Mouse (Mus musculus) heart, postnatal 0 days (tissue): Measurements from ENCODE around the gene Dnah9.

Experiments used
- CTCF ChIP-seq: IDR thresholded peaks from 2 replicates; pipeline ENCODE4 v1.5.1; 2016; ENCODE audit warnings: antibody characterized with exemption, control low read depth, low read depth
- EP300 ChIP-seq: IDR thresholded peaks from 2 replicates; pipeline ENCODE4 v1.6.1; 2016; ENCODE audit warnings: antibody characterized with exemption, low read depth

DNA sequence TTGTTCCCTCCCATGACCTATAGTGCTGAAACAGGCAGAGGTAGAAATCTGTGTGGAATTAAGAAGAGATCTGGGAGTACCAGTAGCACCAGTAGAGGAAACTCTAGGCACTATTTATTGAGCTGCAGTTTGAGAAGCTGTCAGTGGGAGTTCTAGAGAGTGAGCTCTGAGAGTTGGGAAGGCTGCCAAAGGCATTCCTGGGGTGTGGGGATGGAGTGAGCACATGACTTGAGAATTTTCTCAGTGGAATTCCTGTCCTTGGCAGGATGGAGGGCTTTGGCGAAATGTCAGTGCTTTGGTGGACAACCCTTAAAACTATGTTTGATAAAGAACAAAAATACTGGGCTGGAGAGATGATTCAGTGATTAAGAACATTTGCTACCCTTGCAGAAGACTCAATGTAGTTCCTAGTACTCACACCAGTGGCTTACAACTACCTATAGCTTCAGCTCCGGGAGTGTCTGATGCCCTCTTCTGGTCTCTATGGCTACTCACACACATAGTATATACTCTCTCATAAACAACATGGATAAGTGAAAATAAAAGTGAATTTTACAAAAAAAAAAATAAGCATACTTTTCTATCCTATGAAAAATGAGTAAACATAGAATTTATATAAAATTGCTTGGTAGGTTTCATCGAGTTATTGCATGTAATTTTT, 20.4 kb upstream of the Dnah9 start:
- TF ChIP-seq CTCF (peak; percentile 11; the same call in 1 of the 2 replicates), EP300 (peak; percentile 78)
